Mouse (Mus musculus): ENCODE measurements around the gene Ssbp2. TPM values are rescaled to one million over a fixed set of nuclear protein-coding genes. Genes with fewer than 3 reads are reported as not detected.

Ssbp2 gene
- polyA plus RNA-seq, 1 experiment from 2014 or later: 77.7 TPM

GRCm38 (mm10) chr13:91636814-91637213, 176.7 kb downstream of the Ssbp2 start:
- H3K36me3 ChIP-seq (ENCODE audit: insufficient read depth, low read length): no peaks in the 10 kb centered on the region
- no peak overlapping the region for H3K27ac ChIP-seq
- ATAC-seq (replicated peaks; ENCODE audit: low FRiP score, low read depth) (peak; percentile 40; the same call in 1 of the 2 replicates), DNase-seq (ENCODE audit: low spot score) (peak; percentile 93)
- no peak overlapping the region for H3K4me2 ChIP-seq (ENCODE audit: low read length)
- no peaks in the 10 kb centered on the region for H3K4me1 ChIP-seq (replicated peaks; ENCODE audit: insufficient read depth, low read length)
- no peaks in the 10 kb centered on the region for H3K9me3 ChIP-seq (replicated peaks; ENCODE audit: low read length)
- no peak overlapping the region for H3K9ac ChIP-seq (ENCODE audit: low read depth, low read length)
- 19% methylated on average over 5 of the region's 5 CpGs for WGBS
- H3K4me3 ChIP-seq (replicated peaks; ENCODE audit: low read depth, low read length): no peak overlapping the region
- TF ChIP-seq CTCF (IDR thresholded peaks at IDR 0.05; ENCODE audit: low read depth): peak; percentile 97
- H3K27me3 ChIP-seq (ENCODE audit: insufficient read depth, low read length): no peaks in the 10 kb centered on the region

- WGBS: 79% methylated on average over 5 of the region's 5 CpGs
- Histone ChIP-seq H3K27me3 (ENCODE audit: insufficient read depth, low read length) (no peaks in the 10 kb centered on the region), H3K9me3 (replicated peaks; ENCODE audit: low read length) (no peaks in the 10 kb centered on the region), H3K4me1 (replicated peaks; ENCODE audit: insufficient read depth, low read length) (no peaks in the 10 kb centered on the region), H3K36me3 (ENCODE audit: insufficient read depth, low read length) (no peaks in the 10 kb centered on the region), H3K4me3 (replicated peaks; ENCODE audit: low read depth, low read length) (no peak overlapping the region), H3K9ac (ENCODE audit: low read depth, low read length) (no peak overlapping the region), H3K4me2 (ENCODE audit: low read length) (no peak overlapping the region), H3K27ac (no peak overlapping the region)
- no peak for TF ChIP-seq CTCF (IDR thresholded peaks at IDR 0.05; ENCODE audit: low read depth)
- no peak for ATAC-seq (replicated peaks; ENCODE audit: low FRiP score, low read depth)
- no peak for DNase-seq (ENCODE audit: low spot score)
These were observed 178.8 kb downstream of the Ssbp2 start for GRCm38 (mm10) chr13:91638836-91639235.

- no peak overlapping the region for H3K27ac ChIP-seq
- no peaks in the 10 kb centered on the region for H3K27me3 ChIP-seq (ENCODE audit: insufficient read depth, low read length)
- H3K36me3 ChIP-seq (ENCODE audit: insufficient read depth, low read length): no peaks in the 10 kb centered on the region
- no peak overlapping the region for H3K4me3 ChIP-seq (replicated peaks; ENCODE audit: low read depth, low read length)
- ATAC-seq (replicated peaks; ENCODE audit: low FRiP score, low read depth) (no peak), DNase-seq (ENCODE audit: low spot score) (no peak)
- H3K9me3 ChIP-seq (replicated peaks; ENCODE audit: low read length): no peaks in the 10 kb centered on the region
- no peak overlapping the region for H3K4me2 ChIP-seq (ENCODE audit: low read length)
- no peak overlapping the region for H3K9ac ChIP-seq (ENCODE audit: low read depth, low read length)
- no peaks in the 10 kb centered on the region for H3K4me1 ChIP-seq (replicated peaks; ENCODE audit: insufficient read depth, low read length)
- WGBS: 64% methylated on average over 5 of the region's 5 CpGs
- TF ChIP-seq CTCF (IDR thresholded peaks at IDR 0.05; ENCODE audit: low read depth): no peak
These were observed 180.1 kb downstream of the Ssbp2 start for GRCm38 (mm10) chr13:91640219-91640618.

GRCm38 (mm10) chr13:91648240-91648639, 188.2 kb downstream of the Ssbp2 start:
- H3K27ac ChIP-seq: no peak overlapping the region
- H3K9me3 ChIP-seq (replicated peaks; ENCODE audit: low read length): no peaks in the 10 kb centered on the region
- H3K4me1 ChIP-seq (replicated peaks; ENCODE audit: insufficient read depth, low read length): no peaks in the 10 kb centered on the region
- no peak overlapping the region for H3K9ac ChIP-seq (ENCODE audit: low read depth, low read length)
- no peak overlapping the region for H3K4me2 ChIP-seq (ENCODE audit: low read length)
- H3K27me3 ChIP-seq (ENCODE audit: insufficient read depth, low read length): no peaks in the 10 kb centered on the region
- WGBS: 36% methylated on average over 6 of the region's 6 CpGs
- DNase-seq (ENCODE audit: low spot score) (peak; percentile 68), ATAC-seq (replicated peaks; ENCODE audit: low FRiP score, low read depth) (peak; percentile 67; the same call in 1 of the 2 replicates)
- no peaks in the 10 kb centered on the region for H3K36me3 ChIP-seq (ENCODE audit: insufficient read depth, low read length)
- peak; percentile 71 for TF ChIP-seq CTCF (IDR thresholded peaks at IDR 0.05; ENCODE audit: low read depth)
- no peak overlapping the region for H3K4me3 ChIP-seq (replicated peaks; ENCODE audit: low read depth, low read length)

GRCm38 (mm10) chr13:91649926-91650325, 189.8 kb downstream of the Ssbp2 start:
- ATAC-seq (replicated peaks; ENCODE audit: low FRiP score, low read depth): peak; percentile 86
- 52% methylated on average over 7 of the region's 7 CpGs for WGBS
- no peak overlapping the region for H3K27ac ChIP-seq

GRCm38 (mm10) chr13:91661068-91661795, 201.1 kb downstream of the Ssbp2 start:
- no peaks in the 10 kb centered on the region for H3K9me3 ChIP-seq (replicated peaks; ENCODE audit: low read length)
- peak; percentile 60 for DNase-seq (ENCODE audit: low spot score)
- no peaks in the 10 kb centered on the region for H3K4me1 ChIP-seq (replicated peaks; ENCODE audit: insufficient read depth, low read length)
- TF ChIP-seq CTCF (IDR thresholded peaks at IDR 0.05; ENCODE audit: low read depth): no peak
- WGBS: 52% methylated on average over 5 of the region's 5 CpGs
- no peak overlapping the region for H3K4me3 ChIP-seq (replicated peaks; ENCODE audit: low read depth, low read length)
- H3K27me3 ChIP-seq (ENCODE audit: insufficient read depth, low read length): no peaks in the 10 kb centered on the region
- H3K9ac ChIP-seq (ENCODE audit: low read depth, low read length): no peak overlapping the region
- no peak overlapping the region for H3K27ac ChIP-seq
- no peak overlapping the region for H3K4me2 ChIP-seq (ENCODE audit: low read length)
- H3K36me3 ChIP-seq (ENCODE audit: insufficient read depth, low read length): no peaks in the 10 kb centered on the region
- ATAC-seq (replicated peaks; ENCODE audit: low FRiP score, low read depth): no peak

More at GRCm38 (mm10) chr13:91649926-91650325, 189.8 kb downstream of the Ssbp2 start:
- Histone ChIP-seq H3K9ac (ENCODE audit: low read depth, low read length) (no peak overlapping the region), H3K36me3 (ENCODE audit: insufficient read depth, low read length) (no peaks in the 10 kb centered on the region), H3K4me1 (replicated peaks; ENCODE audit: insufficient read depth, low read length) (no peaks in the 10 kb centered on the region), H3K4me3 (replicated peaks; ENCODE audit: low read depth, low read length) (no peak overlapping the region), H3K9me3 (replicated peaks; ENCODE audit: low read length) (no peaks in the 10 kb centered on the region), H3K27me3 (ENCODE audit: insufficient read depth, low read length) (no peaks in the 10 kb centered on the region), H3K4me2 (ENCODE audit: low read length) (no peak overlapping the region)
- no peak for TF ChIP-seq CTCF (IDR thresholded peaks at IDR 0.05; ENCODE audit: low read depth)
- DNase-seq (ENCODE audit: low spot score): peak; percentile 42

All from kidney, postnatal 0 days (tissue).